Mouse (Mus musculus): Measurements from ENCODE around the gene Crabp2. TPM values are rescaled to one million over a fixed set of nuclear protein-coding genes. Genes with fewer than 3 reads are reported as not detected.

Gene Crabp2
- polyA plus RNA-seq (2014; fragmentation: Illumina TruSeq; extraction: RNeasy Lipid Tissue Mini Kit (QIAGEN cat#74804); ENCODE audit: low read depth, low replicate concordance), result not detected

DNA sequence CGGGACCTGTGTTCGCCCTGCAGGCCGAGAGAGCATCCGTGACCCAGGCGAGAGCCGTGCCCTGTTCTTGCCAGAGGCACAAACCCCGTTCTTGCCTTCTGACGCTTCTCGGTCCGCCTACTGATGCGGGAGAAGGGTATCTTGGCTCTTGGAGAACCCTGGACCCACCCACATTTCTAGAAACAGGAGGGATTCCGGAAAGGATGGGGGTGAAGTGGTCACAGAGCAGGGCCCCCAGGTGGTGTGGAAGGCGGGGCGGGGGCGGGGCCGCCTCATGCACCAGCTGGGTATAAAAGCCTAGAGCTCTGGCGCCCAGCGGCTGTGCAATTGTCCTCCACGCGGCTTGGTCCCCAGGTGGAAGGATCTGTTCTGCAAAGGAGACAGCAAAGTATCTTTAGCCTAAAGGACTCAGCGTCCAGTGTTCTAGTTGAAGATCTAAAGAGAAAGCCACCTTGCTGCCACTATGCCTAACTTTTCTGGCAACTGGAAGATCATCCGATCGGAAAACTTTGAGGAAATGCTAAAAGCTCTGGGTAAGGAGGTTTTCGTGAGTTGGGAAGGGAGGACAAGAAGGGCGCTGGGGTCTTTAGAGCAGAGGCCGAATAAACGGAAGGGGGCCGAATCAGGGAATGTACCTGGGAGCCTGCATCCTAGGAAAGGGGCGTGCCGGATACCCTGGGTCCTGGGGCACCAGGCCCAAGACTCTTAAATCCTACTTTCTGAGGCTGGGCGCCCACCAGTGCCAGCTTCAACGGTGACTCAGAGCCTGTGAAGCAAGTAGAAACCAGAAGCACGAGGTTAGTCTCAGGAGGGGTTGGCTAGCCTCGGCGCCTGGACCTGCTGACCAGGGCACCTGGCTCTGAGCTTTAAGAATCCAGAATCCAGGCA, at the start of gene Crabp2:
Gene Crabp2 (plus strand): TSS at position 289 of the 888 bp plus-strand sequence.

DNA sequence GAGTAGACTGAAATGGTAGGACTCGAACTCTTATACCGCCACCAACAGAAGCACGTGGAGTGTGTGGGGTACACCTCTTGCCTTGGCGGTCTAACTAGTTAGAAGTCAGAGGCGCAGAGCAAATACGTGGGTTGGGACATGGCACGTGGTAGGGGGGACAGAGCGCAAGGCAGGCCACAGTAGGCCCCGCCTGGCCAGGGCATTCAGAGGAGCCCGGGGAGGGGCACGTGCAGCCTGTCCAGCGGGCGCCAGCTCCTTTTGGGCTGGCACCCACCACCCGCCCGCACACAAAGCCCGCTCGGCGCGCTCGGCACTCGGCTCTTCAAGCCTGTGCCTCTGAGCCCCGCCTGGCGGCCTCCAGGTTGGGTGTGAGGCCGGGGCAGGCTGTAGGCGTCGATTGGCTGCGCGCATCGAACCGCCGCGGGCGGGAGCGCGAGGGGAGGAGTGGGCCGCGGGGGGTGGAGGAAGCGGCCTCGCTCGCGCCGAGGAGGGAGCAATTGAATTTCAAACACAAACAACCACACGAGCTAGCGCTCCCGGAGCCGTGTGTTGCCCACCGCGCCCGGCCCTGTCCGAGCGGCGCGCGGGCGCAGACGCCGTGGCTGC, 42.5 kb upstream of the Crabp2 start, which contains the start of gene Hdgf:
Gene Hdgf (plus strand): TSS at position 442 of the 606 bp plus-strand sequence.

DNA sequence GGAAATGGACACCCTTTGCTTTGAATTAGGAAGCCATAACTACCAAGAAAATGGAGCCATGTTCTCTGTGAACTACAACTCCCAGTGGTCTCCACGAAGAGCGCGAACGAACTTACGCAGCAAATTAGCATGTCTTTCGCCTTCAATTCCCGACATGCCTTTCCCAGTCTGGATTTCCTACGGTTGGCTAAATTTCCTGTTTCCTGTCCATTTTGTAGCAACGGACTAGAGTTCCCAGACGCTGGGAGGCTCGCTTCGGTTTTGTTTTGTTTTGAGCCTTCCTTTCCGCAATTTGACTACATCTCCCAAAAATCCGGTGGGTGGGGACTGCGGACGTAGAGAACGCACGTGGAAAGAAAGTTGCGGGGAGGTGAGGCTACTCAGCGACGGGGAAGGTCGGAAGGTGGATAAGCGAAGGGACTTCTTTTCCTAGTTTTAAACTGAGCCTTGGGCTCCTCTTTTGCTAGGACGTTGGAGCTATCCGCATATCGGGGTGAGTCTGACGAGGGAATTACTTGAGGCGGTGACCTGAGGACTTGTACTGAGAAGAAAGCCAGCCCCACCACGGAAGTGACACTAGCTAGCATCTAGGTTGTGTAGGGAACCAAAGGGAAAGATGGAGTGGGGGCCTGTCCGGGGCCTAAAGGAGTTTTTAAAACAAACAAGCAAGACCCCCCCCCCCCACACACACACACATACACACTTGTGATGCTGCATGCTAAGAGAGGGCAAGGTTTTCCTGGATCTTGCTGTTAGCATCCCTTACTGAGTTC, 28.9 kb upstream of the Crabp2 start, which contains the start of gene Mrpl24:
Gene Mrpl24 (plus strand): TSS at position 171 of the 773 bp plus-strand sequence.

DNA sequence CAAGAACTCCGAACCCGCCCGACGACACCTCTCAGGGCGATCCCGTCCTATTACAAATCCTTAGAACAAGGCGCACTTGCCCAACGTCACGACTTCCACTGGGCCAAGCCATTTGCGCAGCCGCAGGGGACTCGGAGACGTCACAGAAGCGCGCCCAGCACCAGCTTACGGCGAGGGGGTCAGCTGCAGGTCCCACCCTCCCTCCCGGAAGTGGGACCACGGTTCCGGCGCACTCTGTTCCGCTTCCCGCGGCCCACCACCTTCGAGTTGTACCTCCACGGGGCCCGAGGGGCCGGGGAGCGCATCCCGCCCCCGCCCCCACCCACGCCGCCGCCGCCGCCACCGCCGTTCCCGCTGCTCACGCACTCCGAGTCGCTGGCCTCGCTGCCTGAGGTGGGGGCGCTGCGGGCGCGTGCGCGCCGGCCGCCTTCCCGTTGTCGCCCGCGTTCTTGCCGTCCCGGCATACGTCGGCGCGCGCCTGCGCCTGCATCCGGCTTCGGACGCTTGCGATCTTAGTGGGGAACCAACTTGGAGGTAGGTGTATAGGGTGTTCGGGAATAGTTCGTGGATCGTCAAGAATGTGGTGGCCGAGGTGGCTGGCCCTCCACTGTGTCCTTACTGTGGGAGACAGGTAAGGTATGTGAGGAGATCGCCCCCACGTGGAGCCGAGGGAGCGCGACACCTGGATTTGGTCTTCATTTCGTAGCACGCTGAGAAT, 18.2 kb upstream of the Crabp2 start, which contains the start of the genes Isg20l2 and Rrnad1:
Gene Isg20l2 (plus strand): TSS at position 237 of the 718 bp plus-strand sequence.
Gene Rrnad1 (minus strand): TSS at position 640 of the 718 bp plus-strand sequence.

DNA sequence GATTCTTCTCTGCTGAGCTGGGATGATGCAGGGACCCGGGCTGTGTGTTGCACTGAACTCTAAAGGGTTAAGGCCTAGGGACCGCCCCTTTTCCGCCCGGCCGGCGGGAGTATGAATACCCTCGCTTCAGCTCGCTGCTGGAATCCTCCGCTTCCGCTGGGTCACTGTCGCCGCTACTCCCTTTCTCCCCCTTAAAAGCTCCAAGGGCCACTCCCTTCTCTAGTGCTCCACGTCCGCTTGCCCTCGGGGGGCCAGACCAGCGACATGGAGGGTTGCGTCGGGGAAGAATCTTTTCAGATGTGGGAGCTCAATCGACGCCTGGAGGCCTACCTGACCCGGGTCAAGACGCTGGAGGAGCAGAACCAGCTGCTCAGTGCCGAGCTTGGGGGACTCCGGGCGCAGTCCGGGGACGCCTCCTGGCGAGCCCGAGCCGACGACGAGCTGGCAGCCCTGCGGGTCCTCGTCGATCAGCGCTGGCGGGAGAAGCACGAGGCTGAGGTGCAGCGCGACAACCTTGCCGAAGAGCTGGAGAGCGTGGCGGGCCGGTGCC, 22.5 kb downstream of the Crabp2 start, which contains the start of gene Nes:
Gene Nes (plus strand): TSS at position 140 of the 550 bp plus-strand sequence.

DNA sequence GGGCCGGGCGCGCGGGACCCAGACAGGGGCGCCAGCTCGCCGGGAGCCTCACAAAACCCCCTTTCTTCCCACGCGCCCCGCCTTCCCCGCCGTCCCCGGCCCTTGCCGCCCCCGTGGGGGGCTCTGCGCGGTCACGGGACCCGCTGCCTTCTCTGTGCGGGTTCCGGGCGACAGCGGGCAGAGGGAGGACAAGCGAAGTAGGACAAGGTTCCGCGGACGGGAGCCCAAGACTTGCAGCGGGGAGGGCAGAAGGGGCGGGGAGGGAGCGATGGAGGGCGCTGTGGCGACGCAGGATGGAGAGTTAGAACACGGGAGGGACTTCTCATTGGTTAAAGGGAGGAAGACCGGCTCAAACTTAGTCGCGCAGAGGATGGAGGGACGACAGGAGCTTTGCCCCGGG, 51.7 kb downstream of the Crabp2 start, which contains the start of gene Bcan:
Gene Bcan (minus strand): TSS at position 50 of the 400 bp plus-strand sequence.

Other genes with a start within 250 kb of the Crabp2 start
- not detected for gene Lrrc71, start 200.0 kb upstream of the Crabp2 start, polyA plus RNA-seq (2014; fragmentation: Illumina TruSeq; extraction: RNeasy Lipid Tissue Mini Kit (QIAGEN cat#74804); ENCODE audit: low read depth, low replicate concordance)
- gene Ntrk1, start 153.5 kb upstream of the Crabp2 start, polyA plus RNA-seq (2014; fragmentation: Illumina TruSeq; extraction: RNeasy Lipid Tissue Mini Kit (QIAGEN cat#74804); ENCODE audit: low read depth, low replicate concordance), result not detected
- gene Insrr, start 151.7 kb upstream of the Crabp2 start, polyA plus RNA-seq (2014; fragmentation: Illumina TruSeq; extraction: RNeasy Lipid Tissue Mini Kit (QIAGEN cat#74804); ENCODE audit: low read depth, low replicate concordance), result 0.28 TPM
- 0.50 TPM for gene Pear1, start 124.4 kb upstream of the Crabp2 start, polyA plus RNA-seq (2014; fragmentation: Illumina TruSeq; extraction: RNeasy Lipid Tissue Mini Kit (QIAGEN cat#74804); ENCODE audit: low read depth, low replicate concordance)
- gene Sh2d2a, start 101.9 kb upstream of the Crabp2 start, polyA plus RNA-seq (2014; fragmentation: Illumina TruSeq; extraction: RNeasy Lipid Tissue Mini Kit (QIAGEN cat#74804); ENCODE audit: low read depth, low replicate concordance), result 0.22 TPM
- 3.7 TPM for gene Prcc, start 63.1 kb upstream of the Crabp2 start, polyA plus RNA-seq (2014; fragmentation: Illumina TruSeq; extraction: RNeasy Lipid Tissue Mini Kit (QIAGEN cat#74804); ENCODE audit: low read depth, low replicate concordance)
- gene Hdgf, start 42.3 kb upstream of the Crabp2 start, polyA plus RNA-seq (2014; fragmentation: Illumina TruSeq; extraction: RNeasy Lipid Tissue Mini Kit (QIAGEN cat#74804); ENCODE audit: low read depth, low replicate concordance), result 113 TPM
- 171 TPM for gene Mrpl24, start 29.2 kb upstream of the Crabp2 start, polyA plus RNA-seq (2014; fragmentation: Illumina TruSeq; extraction: RNeasy Lipid Tissue Mini Kit (QIAGEN cat#74804); ENCODE audit: low read depth, low replicate concordance)
- 31.3 TPM for gene Isg20l2, start 18.4 kb upstream of the Crabp2 start, polyA plus RNA-seq (2014; fragmentation: Illumina TruSeq; extraction: RNeasy Lipid Tissue Mini Kit (QIAGEN cat#74804); ENCODE audit: low read depth, low replicate concordance)
- 12.1 TPM for gene Rrnad1, start 17.9 kb upstream of the Crabp2 start, polyA plus RNA-seq (2014; fragmentation: Illumina TruSeq; extraction: RNeasy Lipid Tissue Mini Kit (QIAGEN cat#74804); ENCODE audit: low read depth, low replicate concordance)
- 2.8 TPM for gene Nes, start 22.4 kb downstream of the Crabp2 start, polyA plus RNA-seq (2014; fragmentation: Illumina TruSeq; extraction: RNeasy Lipid Tissue Mini Kit (QIAGEN cat#74804); ENCODE audit: low read depth, low replicate concordance)
- not detected for gene Bcan, start 51.6 kb downstream of the Crabp2 start, polyA plus RNA-seq (2014; fragmentation: Illumina TruSeq; extraction: RNeasy Lipid Tissue Mini Kit (QIAGEN cat#74804); ENCODE audit: low read depth, low replicate concordance)
- not detected for gene Hapln2, start 78.9 kb downstream of the Crabp2 start, polyA plus RNA-seq (2014; fragmentation: Illumina TruSeq; extraction: RNeasy Lipid Tissue Mini Kit (QIAGEN cat#74804); ENCODE audit: low read depth, low replicate concordance)
- gene Gpatch4, start 94.4 kb downstream of the Crabp2 start, polyA plus RNA-seq (2014; fragmentation: Illumina TruSeq; extraction: RNeasy Lipid Tissue Mini Kit (QIAGEN cat#74804); ENCODE audit: low read depth, low replicate concordance), result 5.5 TPM
- 15.5 TPM for gene Naxe, start 109.8 kb downstream of the Crabp2 start, polyA plus RNA-seq (2014; fragmentation: Illumina TruSeq; extraction: RNeasy Lipid Tissue Mini Kit (QIAGEN cat#74804); ENCODE audit: low read depth, low replicate concordance)
- not detected for gene Ttc24, start 129.6 kb downstream of the Crabp2 start, polyA plus RNA-seq (2014; fragmentation: Illumina TruSeq; extraction: RNeasy Lipid Tissue Mini Kit (QIAGEN cat#74804); ENCODE audit: low read depth, low replicate concordance)
- gene Iqgap3, start 133.3 kb downstream of the Crabp2 start, polyA plus RNA-seq (2014; fragmentation: Illumina TruSeq; extraction: RNeasy Lipid Tissue Mini Kit (QIAGEN cat#74804); ENCODE audit: low read depth, low replicate concordance), result 0.54 TPM
- gene Mef2d, start 193.7 kb downstream of the Crabp2 start, polyA plus RNA-seq (2014; fragmentation: Illumina TruSeq; extraction: RNeasy Lipid Tissue Mini Kit (QIAGEN cat#74804); ENCODE audit: low read depth, low replicate concordance), result 18.0 TPM

Data from sigmoid colon, adult 10 weeks (tissue).